Mouse (Mus musculus) T-helper 1 cell (primary cell): ENCODE results near the gene Zfp398.

Experiments used
- in situ Hi-C: fragments of 300-600 bp; cut with MboI, MseI; formaldehyde crosslinking; loops from one replicate; pipeline ENCODE4 v1.15.1; 2025; ENCODE audit warnings: high pct_unique_total_duplicates

Zfp398 gene

GRCm38 (mm10) chr6:47835482-47835983 lies at the start of gene Zfp398:
TSS of gene Zfp398 (plus strand) at chr6:47835661.
- in situ Hi-C loops: no loop called here

GRCm38 (mm10) chr6:47787941-47788736 lies 47.3 kb upstream of the Zfp398 start:
- in situ Hi-C loops: no loop called here

GRCm38 (mm10) chr6:47788821-47789220 lies 46.6 kb upstream of the Zfp398 start:
- in situ Hi-C loops: no loop called here

- in situ Hi-C loops: no loop called here
These were observed 44.7 kb upstream of the Zfp398 start for GRCm38 (mm10) chr6:47790745-47791144.

- in situ Hi-C loops: no loop called here
These were observed 42.9 kb upstream of the Zfp398 start for GRCm38 (mm10) chr6:47792533-47792932.

GRCm38 (mm10) chr6:47793284-47793683 lies 42.2 kb upstream of the Zfp398 start:
- in situ Hi-C loops: no loop called here

- in situ Hi-C loops: no loop called here
These were observed 41.2 kb upstream of the Zfp398 start for GRCm38 (mm10) chr6:47794106-47794830.

GRCm38 (mm10) chr6:47799079-47799478 lies 36.4 kb upstream of the Zfp398 start:
- in situ Hi-C loops: no loop called here

- in situ Hi-C loops: no loop called here
These were observed 29.9 kb upstream of the Zfp398 start for GRCm38 (mm10) chr6:47805520-47805919.

GRCm38 (mm10) chr6:47807419-47807818 lies 28.0 kb upstream of the Zfp398 start:
- in situ Hi-C loops: no loop called here

GRCm38 (mm10) chr6:47808545-47808944 lies 26.9 kb upstream of the Zfp398 start:
- in situ Hi-C loops: no loop called here

GRCm38 (mm10) chr6:47809053-47809452 lies 26.4 kb upstream of the Zfp398 start:
- in situ Hi-C loops: no loop called here

- in situ Hi-C loops: no loop called here
These were observed 25.3 kb upstream of the Zfp398 start for GRCm38 (mm10) chr6:47810181-47810580.

- in situ Hi-C loops: no loop called here
These were observed 24.1 kb upstream of the Zfp398 start for GRCm38 (mm10) chr6:47811324-47811723.

GRCm38 (mm10) chr6:47812271-47812915 lies 23.1 kb upstream of the Zfp398 start:
- in situ Hi-C loops: no loop called here

- in situ Hi-C loops: no loop called here
These were observed 22.1 kb upstream of the Zfp398 start, which contains the start of gene Pdia4 for GRCm38 (mm10) chr6:47813257-47813878. TSS of gene Pdia4 (minus strand) at chr6:47813430.

GRCm38 (mm10) chr6:47816151-47816550 lies 19.3 kb upstream of the Zfp398 start:
- in situ Hi-C loops: no loop called here

GRCm38 (mm10) chr6:47818721-47819120 lies 16.7 kb upstream of the Zfp398 start:
- in situ Hi-C loops: no loop called here

GRCm38 (mm10) chr6:47819626-47820325 lies 15.7 kb upstream of the Zfp398 start:
- in situ Hi-C loops: no loop called here

GRCm38 (mm10) chr6:47821236-47821635 lies 14.2 kb upstream of the Zfp398 start:
- in situ Hi-C loops: no loop called here

GRCm38 (mm10) chr6:47821776-47822175 lies 13.7 kb upstream of the Zfp398 start:
- in situ Hi-C loops: no loop called here
